Mouse (Mus musculus) T-helper 1 cell (primary cell): ENCODE data around the gene Tmem140.

Source experiments
- in situ Hi-C: fragments of 300-600 bp; cut with MboI, MseI; formaldehyde crosslinking; loops from one replicate; pipeline ENCODE4 v1.15.1; 2025; ENCODE audit warnings: high pct_unique_total_duplicates

Tmem140 gene

GRCm38 (mm10) chr6:34875966-34876834 is 13.3 kb downstream of the Tmem140 start:
- in situ Hi-C loops: loop anchor here (10.0 kb wide), 1 partner anchor 669 kb away; no protein-coding TSS in a partner anchor

DNA sequence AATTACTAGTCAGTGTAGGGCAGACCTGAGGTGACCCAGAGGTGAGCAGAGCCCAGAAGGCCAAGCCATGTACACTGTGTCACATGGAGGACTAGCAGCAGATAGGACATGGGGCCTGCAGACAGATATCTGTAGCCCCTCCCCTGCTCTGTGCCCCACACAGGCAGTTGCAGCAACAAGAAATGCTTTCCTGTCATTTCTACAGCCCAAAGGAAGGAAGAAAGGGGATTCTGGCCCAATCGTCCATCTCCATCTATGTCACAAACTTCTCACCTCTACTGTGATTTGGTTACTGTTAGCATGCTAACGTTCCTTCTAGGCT is 13.8 kb downstream of the Tmem140 start:
- in situ Hi-C loops: loop anchor here (10.0 kb wide), 1 partner anchor 668 kb away; no protein-coding TSS in a partner anchor

DNA sequence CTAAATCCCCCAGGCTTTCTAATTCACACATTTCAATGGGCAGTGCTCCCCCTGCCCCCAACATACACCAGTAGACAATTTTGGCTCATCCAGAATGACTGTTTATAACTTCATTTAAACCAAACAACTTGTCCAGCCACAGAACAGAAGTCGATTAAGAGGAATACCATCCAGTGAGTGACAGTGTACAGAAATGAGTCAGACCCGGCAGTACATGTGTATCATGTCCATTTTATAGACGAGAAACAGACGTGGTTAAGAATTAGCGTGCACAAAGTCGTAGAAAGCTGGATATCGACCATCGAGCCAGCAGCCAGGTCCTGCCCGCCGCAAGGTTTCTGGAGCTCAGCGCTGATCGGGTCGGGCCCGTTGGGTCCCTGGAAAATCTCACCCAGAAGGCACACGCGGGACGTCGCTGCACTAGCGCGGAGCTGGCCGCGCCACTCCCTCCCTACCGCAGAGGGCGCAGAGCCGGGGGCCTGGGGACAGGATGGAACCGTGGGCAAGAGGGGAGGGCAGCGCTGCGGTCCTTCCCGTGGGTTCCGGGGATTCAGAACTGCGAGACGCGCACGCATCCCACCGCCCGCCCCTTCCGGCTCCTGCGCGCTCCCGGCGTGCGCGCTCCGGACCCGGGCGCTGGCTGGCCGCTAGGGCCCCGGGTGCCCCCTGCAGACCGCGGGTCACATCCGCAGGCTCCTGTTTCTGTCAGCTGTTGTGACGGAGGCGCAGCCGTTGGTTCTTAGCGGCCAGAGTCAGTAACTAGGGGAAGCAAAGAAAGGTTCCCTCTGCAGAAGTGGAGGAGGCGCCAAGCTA is 14.8 kb downstream of the Tmem140 start, which contains the start of gene Cyren:
Gene Cyren (minus strand): TSS at position 552 of the 813 bp plus-strand sequence.
- in situ Hi-C loops: loop anchor here (10.0 kb wide), 1 partner anchor 667 kb away; no protein-coding TSS in a partner anchor

- in situ Hi-C loops: loop anchor here (10.0 kb wide), 1 partner anchor 666 kb away; no protein-coding TSS in a partner anchor
These were observed 16.3 kb downstream of the Tmem140 start for GRCm38 (mm10) chr6:34879101-34879740.

DNA sequence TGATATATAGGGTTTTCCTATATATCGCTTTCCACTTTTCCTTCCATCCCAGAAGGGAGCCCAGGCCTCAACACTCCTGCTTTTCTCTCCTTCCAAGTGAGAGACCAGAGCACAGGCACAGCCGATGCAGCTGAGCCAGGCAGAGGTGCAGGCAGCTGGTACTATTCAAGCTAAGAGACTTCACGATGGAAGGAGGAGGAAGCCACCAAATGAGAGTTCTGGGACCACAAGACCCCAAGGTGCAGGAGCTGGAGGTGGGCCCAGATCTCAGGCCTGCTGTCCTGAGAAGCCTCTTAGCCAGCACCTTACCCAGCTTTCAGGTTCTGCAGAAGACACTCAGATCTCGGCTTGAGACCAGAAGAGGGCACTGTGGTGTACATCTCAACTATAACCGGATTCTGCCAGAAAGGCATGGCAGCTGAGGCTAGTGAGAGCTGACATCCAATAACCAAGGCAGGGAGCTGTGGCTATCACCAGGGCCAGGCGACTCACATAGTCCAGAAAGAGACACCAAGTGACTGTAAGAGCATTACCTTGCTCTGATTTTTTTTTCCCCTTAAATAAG is 17.0 kb downstream of the Tmem140 start:
- in situ Hi-C loops: loop anchor here (10.0 kb wide), 1 partner anchor 665 kb away; no protein-coding TSS in a partner anchor

DNA sequence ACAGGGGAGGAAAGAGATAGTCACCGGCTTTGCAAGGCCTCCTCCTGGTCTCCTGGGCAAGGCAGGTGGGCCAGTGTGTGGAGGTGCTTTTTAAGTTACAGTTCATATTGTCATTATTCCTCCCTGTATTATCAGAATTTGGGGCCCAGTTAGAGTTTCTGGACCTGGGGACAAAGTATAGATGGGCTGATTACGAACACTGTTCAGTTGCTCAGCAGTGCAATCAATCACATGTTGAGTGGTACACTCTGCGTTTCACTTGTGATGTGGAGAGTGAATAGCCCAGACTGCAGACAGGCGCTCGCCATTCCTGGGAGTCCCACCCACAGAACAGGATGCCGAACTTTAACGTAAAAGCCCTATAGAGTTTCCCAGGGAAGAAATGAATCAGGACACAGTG is 21.8 kb downstream of the Tmem140 start:
- in situ Hi-C loops: no loop called here

- in situ Hi-C loops: no loop called here
These were observed 24.3 kb downstream of the Tmem140 start for GRCm38 (mm10) chr6:34887131-34887850.

DNA sequence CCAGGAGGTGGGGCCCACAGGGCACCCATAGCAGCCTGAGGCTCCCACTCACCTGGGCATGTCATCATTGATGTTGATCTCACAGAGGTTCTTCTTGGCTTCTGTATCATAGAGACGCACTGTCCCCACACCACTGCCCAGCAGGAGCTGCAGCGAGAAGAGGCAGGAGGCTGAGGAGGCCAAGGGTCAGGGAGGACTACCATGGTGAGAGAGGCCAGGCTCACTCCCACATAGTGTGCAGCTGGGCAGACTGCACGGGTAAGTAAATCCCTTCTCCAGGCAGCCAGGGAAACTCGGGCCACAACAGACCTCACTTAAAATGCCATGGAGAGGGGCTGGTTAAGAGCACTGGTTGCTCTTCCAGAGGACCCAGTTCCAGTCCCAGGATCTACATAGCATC is 26.2 kb downstream of the Tmem140 start:
- in situ Hi-C loops: no loop called here

GRCm38 (mm10) chr6:34895569-34895968 is 32.6 kb downstream of the Tmem140 start:
- in situ Hi-C loops: no loop called here

DNA sequence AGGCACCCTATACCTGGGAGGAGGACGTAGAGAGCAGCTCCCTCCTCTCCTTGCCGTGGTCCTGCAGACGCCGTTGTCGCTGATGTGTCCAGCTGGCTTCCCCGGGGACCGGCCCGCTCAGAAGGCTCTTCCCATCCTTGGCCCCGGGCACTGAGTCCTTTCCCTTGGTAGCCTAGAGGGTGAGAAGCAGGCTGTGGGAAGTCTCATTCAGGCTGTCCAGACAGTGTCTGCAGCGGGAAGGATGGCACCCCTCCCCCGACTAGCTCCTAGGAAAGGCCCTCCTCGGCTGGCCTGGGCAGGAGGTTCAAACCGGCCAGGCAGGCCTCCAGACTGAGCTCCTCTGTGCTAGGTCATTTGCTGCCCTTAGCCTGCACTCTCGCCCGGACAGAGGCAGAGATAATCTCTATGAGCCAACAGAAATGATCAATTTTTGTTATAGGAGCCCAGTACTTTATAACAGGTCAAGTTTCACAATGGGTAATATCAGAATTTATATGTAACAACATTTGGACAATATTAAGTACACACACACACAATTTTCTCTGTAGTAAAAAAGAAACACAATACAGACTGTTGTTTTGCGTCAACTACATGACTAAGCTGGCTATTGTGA is 33.3 kb downstream of the Tmem140 start:
- in situ Hi-C loops: no loop called here

- in situ Hi-C loops: no loop called here
These were observed 36.2 kb downstream of the Tmem140 start for GRCm38 (mm10) chr6:34899127-34899526.

GRCm38 (mm10) chr6:34900990-34901389 is 38.0 kb downstream of the Tmem140 start:
- in situ Hi-C loops: no loop called here

DNA sequence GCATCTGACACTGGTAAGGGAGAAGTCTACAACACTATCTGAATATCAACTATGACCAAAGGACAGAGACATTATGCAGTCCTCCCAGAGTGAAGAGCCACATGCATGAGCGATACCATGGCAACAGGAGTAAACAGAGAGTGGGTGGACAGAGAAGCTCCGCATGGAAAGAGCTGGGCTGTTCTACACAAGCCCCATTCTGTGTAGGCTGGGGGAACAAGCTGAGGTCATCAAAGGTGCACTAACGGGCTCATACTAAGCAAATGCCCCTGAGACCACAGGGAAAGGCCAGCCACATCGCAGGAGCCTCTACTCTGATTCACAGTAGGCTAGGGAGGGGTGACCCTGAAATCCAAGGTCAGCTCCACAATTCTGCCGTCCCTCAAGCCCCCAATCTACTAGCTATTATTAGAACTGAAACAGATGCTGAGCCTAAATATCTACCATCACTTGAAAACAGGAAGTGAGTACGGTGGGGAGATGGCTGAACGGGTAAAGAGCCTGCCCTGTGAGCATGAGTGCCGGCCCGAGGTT is 39.0 kb downstream of the Tmem140 start:
- in situ Hi-C loops: no loop called here

GRCm38 (mm10) chr6:34902578-34902977 is 39.6 kb downstream of the Tmem140 start:
- in situ Hi-C loops: no loop called here

DNA sequence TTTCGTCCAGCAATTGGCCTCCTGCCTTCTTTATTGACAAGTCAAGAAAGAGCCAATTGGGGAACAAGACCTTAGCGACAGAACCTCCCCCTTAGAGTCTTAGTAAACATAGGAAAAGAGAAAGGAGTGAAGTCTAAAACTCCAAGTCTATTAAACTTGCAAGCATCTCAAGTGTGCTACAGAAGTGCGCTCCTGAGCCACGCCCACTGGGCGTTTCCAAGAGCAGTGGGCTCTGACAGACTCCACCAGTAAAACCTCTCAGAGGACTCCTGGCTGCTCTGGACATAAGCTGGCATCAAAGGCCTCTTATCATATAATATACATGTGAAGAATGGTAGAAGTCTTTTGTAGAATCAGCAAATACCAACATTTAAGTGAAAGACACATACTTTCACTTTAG is 40.5 kb downstream of the Tmem140 start:
- in situ Hi-C loops: no loop called here

DNA sequence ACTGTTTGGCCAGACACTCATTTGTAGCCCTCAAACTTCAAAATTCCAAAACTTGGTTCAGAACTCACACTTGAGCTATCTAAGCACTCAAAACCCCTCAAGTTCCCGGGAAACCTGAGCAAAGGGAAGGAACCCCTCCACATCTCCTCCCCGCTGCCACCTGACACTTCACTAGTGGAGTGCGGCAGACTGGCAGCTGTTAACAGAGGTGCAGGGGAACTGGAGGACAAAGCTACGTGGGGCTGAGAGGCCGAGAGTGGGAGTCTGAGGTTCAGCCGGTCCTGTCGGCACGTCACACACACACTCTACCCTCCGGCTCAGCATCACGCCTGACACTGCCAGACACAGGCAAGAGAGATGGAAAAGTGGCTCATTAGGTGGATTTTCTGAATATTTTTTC is 40.9 kb downstream of the Tmem140 start:
- in situ Hi-C loops: no loop called here

DNA sequence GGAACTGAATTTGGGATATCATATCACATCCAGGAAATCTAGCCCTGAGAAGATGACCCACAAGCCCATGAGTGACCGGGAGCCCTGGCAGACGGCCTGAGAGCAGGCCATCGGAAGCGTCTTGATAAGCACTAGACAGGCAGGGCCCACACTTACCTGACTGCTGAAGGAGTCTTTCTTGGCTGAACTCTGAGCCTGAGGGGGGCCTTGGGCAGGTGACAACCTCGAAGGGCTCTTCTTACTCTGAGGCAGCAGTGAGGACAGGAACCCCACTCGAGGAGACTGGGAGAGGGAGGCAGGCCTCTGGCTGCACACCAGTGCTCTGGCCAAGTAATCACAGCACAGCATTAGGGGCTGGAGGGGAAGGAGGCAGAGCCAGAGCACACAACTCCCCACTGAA is 41.4 kb downstream of the Tmem140 start:
- in situ Hi-C loops: no loop called here

- in situ Hi-C loops: no loop called here
These were observed 43.2 kb downstream of the Tmem140 start for GRCm38 (mm10) chr6:34906125-34906524.

GRCm38 (mm10) chr6:34906661-34907060 is 43.7 kb downstream of the Tmem140 start:
- in situ Hi-C loops: no loop called here

GRCm38 (mm10) chr6:34907121-34907614 is 44.2 kb downstream of the Tmem140 start:
- in situ Hi-C loops: no loop called here
